Mouse (Mus musculus): ENCODE measurements at regions not wholly inside any gene's neighbourhood (a gene's known extent, or its start where the extent isn't known, plus 50 kb on each side); places are given as distances from the start of the nearest gene placed in this dataset.

DNA sequence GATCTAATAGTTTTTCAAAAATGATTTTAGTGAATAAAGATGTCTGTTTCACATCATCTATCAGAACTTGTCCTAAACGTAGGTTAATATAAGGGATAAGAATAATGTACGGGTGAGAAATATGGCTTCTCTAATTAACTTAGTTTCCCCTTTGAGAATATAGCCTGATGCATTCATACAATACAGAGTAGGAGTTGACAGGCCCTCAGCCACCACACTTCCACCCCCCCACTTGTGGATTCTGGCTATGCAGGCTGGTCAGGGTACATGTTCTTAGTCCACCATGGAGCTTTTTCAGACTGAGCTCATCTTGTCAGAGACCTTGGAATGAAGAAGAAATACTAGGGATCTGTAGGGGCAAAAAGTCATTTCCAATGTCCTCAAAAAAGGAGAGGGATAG is 80.1 kb downstream of the Anxa1 start:
- no peak for DNase-seq (ENCODE audit: low spot score)

DNA sequence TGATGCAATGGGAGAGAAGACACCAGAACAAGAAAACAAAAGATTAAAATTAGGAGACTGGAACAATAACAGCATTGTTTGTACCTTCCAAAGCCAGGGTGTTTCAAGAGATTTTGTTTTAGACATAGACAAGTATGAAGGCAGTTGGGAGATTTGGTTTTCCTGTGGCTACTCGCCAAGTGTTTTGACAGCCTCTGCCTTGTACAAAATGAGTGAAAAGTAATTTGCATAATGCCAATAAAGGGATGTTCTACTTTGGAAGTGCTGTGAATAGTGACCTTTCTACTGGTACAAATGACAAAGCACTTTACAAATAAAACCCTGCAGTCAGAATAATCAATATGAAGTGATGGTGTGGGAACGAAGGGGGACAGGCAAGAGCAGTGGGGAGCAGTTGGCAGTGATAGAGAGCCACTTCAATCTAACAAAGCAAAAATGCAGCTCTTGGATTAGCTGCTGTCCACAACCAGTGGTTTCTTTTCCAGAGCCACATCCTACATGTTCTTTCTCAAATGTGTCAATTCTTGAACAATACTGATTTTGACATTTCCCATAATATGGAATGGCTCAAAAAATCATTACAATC is 90.6 kb downstream of the Anxa1 start:
- peak; percentile 61 for DNase-seq (ENCODE audit: low spot score)

DNA sequence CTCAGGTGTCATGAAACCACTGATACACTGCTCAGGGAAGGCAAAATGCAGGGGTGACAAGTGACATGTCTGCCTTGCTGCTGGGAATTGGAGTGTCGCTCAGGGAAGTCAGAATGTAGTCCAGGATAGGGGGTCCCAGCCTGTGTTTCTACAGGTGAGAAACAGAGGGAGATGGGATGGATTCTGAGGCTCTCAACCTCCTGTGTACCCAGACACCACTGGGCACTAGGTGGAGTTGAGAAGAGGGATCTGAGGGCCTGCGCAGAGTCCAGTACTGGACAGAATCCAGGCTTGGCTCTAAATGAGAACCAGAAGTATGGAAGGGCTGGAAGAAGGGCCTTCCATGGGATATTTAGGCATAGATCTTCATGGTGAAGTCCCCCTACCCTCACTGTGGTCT is 92.3 kb downstream of the Anxa1 start:
- no peak for DNase-seq (ENCODE audit: low spot score)

DNA sequence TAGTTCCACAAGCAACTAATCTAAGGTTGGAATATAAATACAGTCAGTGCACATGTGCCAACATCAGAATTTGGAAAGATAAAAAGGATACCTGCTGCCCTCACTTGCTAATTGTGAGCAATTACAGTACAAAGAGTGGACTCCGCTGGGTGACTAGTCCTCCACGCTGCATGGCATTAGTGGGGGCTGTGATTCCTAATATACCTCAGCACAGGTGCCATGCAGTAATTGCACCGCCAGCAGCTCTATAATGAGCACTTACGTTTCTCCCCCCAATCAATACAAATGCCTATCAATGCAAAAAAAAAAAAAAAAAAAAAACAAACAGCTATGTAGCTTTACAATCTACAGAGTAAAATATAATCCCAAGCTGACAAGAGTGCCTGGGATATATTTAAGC is 105.6 kb downstream of the Anxa1 start:
- DNase-seq (ENCODE audit: low spot score), result no peak

DNA sequence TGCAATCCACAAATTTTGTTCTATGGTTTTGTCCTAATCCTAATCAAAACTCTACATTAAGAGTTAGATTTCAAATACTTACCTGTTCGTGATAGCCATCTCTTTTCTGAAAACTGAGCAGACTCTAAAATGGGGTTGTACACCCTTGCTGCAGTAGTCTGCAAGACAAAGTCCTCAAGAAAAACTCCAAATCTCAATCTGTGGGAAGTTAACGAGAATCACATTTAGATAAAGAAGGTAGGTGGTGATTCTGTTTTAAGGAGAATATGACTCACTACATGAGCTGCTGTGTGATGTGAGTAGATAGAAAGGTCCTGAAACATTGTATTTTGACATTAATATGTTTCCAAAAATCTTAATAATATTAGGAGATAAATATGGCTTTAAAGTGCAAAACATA is 107.6 kb downstream of the Anxa1 start:
- no peak for DNase-seq (ENCODE audit: low spot score)

DNA sequence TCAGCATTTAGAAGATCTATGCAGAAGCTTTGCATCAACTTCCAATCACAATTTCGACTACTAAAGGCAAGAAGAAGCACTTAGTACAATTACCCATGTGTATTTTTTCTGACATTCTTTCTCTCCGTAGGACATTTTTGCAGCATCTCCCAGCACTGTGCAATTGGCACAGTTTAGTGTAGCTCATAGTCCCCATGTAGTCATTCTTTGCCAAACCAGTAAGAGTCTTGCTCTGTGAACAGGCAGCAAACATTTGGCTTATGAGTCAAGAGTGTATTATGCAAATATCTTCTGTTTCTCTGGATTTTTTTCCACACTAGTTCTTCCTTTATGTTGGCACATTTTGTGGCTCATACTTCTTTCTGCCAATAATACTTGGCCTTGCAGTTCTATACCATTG is 129.2 kb downstream of the Anxa1 start:
- DNase-seq (ENCODE audit: low spot score), result no peak

DNA sequence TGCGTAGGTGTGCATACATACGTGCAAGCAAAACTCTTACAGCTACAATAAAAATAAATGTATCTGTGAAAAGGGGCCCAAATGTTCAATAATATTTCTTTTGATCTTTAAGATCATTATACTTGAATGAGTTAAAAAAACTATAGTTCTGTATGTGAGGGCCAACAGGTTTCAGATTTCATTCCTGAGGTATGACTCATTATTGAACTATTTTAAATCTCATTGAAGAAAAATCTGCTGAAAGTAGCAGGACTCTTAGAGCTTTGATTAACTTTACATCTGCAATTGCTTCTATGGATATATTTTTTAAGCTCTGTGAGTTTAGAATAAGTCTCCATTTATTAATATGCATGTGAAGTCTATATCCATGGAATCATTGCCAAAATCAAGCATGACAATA is 138.6 kb downstream of the Anxa1 start:
- DNase-seq (ENCODE audit: low spot score), result no peak

DNA sequence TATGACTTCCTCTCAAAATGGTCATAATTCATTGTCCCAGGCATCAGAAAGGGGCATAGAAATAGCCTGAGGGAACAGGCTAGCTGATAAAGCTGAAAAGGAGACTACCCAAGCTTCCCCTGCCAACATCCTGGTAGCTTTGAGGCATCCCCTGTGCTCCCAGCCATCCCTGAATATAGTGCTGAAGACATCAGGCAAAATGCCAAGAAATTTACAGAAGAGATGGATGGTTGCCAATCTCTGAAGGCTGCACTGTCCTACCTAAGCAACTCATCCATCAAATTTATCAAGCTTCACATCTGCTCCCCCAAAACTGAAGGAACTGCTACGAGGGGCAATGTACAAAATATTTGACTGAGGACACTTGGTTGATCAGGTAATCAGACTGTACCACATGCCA is 146.9 kb downstream of the Anxa1 start:
- DNase-seq (ENCODE audit: low spot score), result no peak

DNA sequence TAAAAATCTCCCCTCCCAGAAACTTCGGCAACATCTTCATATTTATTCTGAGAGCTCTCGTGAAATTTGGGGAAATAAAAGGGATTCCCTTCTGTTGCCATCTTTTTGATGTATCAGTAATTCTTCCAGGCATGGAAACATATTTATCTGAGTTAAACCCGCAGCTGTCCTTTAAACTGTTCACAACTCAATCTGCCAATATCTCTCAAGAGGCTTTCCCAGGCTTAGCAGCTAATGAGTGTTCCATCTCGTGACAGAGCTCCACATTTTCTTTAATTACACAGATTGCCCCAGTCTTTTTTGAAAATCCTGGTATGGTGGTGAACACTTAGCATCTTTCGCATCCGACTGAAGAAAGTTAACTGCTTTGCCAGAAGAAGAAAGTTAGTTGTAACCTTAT is 149.5 kb downstream of the Anxa1 start:
- DNase-seq (ENCODE audit: low spot score), result peak; percentile 6

DNA sequence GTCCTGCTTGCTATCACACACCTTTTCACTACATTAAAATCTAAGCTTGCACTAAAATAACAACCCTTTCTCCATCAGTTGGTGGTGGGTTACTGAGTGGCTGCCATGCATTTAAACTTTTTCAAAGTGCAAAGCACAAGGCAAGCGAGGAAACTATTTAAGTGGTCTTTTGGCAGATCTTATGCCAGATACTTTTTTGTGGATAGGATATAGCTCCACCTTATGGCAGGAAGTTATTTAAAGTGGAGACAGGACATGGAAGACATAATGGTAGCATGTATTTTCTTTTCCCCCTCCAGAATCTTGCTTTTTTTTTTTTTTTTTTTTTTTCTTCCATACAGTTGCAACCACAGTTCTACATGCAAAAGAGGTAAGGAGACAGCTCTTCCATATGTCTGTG is 150.3 kb downstream of the Anxa1 start:
- DNase-seq (ENCODE audit: low spot score), result peak; percentile 42

DNA sequence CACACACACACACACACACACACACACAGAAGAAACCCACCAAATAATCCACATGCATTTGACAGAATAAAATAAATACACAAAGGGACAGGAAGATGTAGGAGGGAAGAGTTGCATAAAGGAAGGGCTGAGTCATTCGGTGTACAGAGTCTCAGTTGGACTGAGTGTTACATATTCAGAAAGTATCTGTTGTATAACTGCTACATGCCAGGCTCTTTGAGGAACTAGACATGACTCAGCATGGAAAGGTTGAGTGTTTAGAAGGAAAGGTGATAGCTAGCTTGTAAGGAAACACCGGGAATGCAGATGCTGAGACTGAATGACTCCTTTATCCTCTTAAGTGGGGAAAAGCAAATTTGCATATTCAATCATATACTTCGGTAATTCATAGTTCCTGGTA is 151.3 kb downstream of the Anxa1 start:
- no peak for DNase-seq (ENCODE audit: low spot score)

DNA sequence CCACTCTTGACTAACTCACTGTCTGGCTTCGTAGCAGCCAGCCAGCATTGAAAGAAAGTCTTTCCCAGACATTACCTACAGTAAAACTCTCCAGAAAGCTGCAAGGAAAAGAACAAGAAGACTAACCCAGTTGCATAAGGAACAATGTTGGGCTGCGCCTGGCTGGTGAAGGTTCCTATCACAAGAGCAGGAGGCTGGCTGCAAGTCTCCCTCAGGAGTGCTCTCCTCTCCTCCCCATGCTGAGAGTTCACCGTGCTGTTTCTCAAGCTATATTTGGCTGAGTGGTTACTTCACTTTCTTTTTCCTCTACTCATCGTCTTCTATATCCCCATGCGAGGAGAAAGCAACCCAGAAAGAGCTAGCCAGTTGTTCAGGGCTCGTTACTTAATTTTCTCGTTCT is 164.0 kb downstream of the Anxa1 start:
- DNase-seq (ENCODE audit: low spot score), result no peak

DNA sequence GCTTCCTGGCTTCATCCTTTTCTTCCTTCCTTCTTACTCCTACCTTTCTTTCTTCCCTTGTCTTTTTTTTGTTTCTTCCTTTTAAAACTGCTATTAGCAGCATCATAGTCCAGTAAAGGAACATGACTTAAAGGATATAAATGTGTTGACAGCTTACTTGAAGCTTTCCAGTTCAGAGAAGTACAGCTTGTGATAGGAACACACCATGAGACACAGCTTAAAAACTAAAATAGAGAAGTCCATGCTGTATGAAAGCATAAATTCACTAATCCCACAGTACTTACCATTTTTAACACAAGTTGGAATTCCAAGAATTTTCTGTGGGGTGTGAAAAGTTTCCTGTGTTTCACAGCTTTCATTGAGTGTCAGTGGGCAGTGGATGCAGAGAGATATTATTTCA is 173.4 kb downstream of the Anxa1 start:
- DNase-seq (ENCODE audit: low spot score), result no peak

DNA sequence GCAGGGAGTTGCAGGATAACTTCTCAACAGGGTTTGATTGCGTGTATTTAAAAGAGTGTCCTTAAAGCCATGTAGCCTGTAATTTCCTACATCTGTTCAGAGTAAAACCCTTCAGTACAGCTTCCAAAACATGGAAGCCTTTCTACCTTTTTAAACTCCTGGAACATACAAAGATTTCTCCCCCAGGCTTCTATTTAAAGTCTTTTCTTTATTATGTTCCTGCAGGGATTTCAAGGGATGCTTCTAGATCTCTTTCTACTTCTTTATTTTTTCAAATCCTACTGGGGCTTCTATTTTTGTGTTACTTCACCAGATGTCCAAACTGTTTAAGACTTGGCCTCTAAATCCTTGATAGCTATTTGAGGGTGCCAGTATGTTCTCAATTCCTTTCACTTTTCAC is 196.2 kb downstream of the Anxa1 start:
- no peak for DNase-seq (ENCODE audit: low spot score)

DNA sequence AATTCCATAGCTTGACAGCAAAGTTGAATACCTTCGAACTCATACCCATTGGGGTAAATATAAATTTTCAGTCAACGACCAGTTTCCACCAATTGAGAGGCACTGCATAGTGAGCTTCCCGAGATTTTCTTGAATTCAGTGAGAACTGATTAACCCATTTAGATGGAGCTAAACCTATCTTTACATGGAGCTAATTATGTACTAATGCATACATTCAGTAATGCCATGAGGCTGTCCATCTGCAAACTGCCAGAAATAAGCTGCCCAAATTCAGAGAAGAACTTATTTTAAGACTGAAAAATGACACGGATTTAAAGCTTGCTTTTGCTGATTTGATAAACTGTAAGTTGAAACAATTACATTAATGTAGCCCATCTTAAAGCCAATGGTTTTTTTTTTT is 208.9 kb downstream of the Anxa1 start:
- no peak for DNase-seq (ENCODE audit: low spot score)

DNA sequence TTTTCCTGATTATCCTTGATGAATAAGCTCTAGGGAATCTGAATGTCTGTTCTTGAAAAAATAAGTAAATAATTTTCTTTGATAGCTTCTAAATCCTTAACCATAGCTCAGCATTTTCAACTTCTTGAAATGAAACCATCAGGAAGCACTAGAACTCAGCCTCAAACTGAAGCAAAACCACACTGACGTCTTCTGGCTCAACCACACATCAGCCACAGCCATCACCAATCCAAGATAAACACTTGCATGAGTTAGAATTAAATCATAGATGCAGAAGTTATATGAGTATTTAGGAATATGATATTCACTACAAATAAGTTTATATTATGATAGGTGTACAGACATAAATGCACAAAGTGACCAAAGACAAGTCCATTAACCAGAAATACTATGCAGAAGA is 229.2 kb downstream of the Anxa1 start:
- DNase-seq (ENCODE audit: low spot score), result no peak

DNA sequence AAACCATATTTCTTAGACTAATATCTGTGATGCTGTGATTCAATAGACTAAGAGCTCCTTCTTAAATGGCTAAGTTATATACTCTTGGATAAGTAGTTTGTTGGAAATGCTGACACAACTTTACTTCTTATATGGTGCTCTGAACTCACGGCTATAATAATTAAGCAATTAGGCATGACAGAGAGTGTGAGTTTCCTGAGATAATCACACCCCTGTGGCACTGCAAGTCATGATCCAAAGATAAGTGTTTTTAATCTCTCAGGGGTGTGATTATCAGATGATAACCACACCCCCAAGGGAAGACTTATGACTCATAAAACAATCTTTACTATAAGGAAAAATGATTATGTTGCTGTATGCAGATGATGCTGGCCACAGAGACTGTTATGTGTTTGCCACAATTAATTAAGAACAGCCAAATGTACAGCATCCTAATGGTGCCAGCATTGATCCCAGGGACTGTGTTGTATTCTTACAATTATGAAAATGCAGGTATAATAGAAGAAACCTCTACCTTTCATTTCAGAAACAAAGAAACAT is 234.3 kb downstream of the Anxa1 start:
- DNase-seq (ENCODE audit: low spot score), result no peak

DNA sequence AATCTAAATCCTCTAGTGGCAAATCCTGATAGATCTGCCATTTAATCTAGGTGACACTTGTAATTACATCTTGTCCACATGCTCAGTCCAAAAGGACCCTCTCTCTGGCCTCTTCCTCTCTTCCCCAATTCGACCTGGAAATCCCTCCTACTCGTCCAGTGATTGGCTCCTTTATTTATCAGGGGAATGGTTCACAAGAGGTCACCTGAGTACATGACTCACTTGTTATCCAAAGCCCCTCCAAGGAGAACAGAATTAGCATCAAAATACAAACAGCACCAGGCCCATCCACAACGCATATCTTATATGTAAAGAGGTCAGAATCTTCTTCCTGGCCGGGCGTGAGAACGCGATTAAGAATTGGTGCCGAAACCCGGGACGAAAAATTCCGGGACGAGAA is 251.2 kb downstream of the Anxa1 start:
- DNase-seq (ENCODE audit: low spot score), result no peak

DNA sequence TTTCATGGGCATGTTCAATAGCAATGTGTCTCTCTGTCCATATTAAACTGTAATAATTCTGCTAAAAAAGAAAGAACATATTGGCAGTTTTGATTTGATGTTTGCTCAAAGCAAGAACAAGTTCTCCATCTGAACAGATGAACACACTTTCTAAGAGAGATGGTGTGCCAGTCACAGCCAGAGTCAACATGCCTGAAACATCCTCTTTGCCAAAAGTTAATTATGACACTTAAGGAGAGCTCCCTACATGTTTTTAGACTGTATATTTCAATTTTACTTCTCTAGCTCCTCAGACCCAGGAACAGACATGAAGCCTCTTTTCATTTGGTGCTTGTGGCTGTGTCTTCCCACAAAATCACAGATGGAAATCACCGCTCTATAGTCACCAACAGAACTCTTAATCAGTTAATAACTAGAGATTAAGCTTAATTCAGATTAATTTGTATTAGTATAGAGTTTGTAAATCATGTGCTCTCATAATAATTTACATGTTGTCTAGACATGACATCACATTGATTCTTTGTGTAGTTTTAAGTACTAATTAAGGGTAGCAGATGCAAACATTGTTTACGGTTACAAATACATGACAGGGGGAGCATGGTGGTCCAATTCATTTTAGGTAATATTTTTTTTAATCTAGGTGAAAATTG is 267.1 kb downstream of the Anxa1 start:
- peak; percentile 57 for DNase-seq (ENCODE audit: low spot score)

DNA sequence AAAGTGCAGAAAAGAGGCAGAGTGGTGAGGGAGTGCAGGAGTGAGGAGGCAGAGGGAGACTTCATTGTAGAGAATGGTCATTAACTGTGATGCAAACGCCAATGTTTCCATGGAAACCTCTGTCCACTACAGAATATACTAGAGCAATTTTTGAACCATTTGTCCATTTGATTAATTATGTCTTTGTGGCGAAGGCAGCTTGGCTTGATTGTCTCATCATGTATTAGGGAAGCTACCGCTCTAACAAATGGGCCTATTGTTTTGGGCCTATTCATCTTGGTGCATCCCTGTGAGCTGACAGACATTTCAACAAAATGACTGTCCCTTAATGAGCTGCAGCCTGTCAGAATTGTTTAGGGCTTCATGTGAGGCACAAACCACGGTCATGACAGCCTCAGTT is 268.3 kb downstream of the Anxa1 start:
- peak; percentile 94 for DNase-seq (ENCODE audit: low spot score)

DNA sequence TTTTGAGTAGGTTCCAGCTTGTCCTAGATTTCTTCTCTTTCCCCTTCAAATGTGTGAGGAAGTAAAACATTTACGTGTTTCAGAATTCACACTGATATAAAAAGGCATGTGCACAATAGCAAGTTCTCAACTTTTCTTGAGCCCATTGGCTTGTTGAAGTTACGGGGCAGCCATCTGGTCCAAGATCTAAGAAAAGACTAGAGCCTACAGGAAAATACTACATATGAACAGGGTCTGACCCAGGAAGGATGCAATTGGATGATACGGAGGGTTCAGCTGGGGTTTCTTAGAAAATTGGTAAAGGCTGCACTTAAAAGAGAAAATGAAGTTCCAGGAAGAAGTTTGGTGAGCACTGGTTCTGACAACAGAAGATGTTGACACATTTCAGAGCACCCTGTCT is 276.5 kb downstream of the Anxa1 start:
- no peak for DNase-seq (ENCODE audit: low spot score)

Measured in retina, embryonic 14.5 days (tissue).